Mouse (Mus musculus): ENCODE data around the gene Plekha7. TPM values are rescaled to one million over a fixed set of nuclear protein-coding genes. Genes with fewer than 3 reads are reported as not detected.

Gene Plekha7
- total RNA-seq (2014; fragmentation: Nextera tagmentation): 0.82 and 1.6 TPM in 2 replicates
- total RNA-seq (2017): 0.42 and 0.72 TPM in 2 replicates

DNA sequence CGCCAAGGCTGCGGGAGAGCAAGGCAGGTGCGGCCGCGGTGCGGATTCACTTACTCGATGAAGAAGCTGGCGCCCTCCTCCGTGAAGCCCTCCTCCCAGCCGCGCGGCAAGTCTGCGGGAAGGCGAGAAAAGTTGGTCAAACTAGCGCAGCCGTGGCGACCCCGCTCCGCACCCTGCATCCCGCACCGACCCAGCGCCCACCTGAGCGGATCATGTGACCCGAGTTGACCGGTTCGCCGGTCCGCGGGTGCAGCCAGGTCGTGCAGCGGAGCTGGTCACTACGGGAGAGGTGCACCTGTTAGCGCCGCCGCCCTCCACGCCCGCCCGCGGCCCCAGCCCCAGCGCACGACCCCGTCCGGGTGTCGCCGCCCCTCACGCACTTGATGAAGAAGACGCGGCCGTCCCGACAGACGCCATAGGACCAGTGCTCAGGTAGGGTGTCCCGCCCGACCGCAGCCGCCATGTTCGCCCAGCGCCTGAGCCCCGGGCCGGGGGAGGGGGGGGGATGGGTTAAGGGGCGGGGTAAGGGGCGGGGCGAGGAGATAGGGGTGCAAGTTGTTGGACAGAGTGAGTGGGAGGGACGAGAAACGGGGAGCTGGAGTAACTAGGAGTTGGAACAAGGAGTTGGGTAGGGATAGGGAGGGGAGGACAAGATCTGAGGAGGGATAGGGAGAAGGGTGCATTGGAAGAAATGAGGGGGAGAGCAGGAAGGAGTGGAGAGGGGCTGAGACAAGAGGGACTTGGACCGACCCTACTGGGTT lies at the start of gene Plekha7:
TSS of gene Plekha7 (minus strand) at position 506 of the 761 bp plus-strand sequence.
- ATAC-seq (replicated peaks; ENCODE audit: low FRiP score, low TSS enrichment, poor library complexity, severe bottlenecking): peak; percentile 34

- peak; percentile 64 for ATAC-seq (replicated peaks; ENCODE audit: low FRiP score, low TSS enrichment, poor library complexity, severe bottlenecking)
Measured at GRCm38 (mm10) chr7:116336226-116336625, 28.1 kb upstream of the Plekha7 start.

DNA sequence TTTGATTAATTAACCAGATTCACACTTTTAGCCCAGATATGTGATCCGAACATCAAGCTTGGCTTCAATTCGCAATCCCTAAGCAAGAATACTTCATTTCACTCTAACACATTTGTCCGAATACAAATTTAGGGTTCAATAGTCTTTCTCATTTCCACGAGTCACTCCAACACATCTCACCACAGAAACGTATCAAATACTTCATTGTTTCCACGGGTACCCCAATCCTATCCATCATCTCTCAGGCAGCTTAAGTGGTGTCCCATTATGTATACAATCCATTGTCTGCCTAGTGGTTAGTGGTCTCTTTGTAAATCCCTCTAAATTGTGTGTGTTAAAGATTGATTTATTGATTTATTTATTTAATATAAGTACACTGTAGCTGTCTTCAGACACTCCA lies 27.0 kb upstream of the Plekha7 start:
- ATAC-seq (replicated peaks; ENCODE audit: low FRiP score, low TSS enrichment, poor library complexity, severe bottlenecking): no peak

DNA sequence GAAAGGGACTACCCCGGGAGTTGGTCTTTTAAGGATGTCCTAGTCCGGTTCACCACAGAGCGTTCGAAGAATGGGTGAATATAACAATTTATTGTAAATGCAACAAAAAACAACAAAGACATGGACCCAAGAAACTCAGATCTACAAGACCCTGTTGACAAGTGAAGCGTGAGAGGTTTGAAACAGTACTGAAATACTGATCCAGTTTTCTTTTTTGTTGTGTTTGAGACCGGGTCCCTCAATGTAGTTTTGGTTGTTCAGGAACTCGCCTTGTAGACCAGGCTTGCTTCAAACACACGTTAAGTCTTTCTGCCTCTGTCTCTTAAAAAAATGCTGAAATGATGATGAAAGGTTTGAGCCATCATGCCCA lies 26.5 kb upstream of the Plekha7 start:
- no peak for ATAC-seq (replicated peaks; ENCODE audit: low FRiP score, low TSS enrichment, poor library complexity, severe bottlenecking)

DNA sequence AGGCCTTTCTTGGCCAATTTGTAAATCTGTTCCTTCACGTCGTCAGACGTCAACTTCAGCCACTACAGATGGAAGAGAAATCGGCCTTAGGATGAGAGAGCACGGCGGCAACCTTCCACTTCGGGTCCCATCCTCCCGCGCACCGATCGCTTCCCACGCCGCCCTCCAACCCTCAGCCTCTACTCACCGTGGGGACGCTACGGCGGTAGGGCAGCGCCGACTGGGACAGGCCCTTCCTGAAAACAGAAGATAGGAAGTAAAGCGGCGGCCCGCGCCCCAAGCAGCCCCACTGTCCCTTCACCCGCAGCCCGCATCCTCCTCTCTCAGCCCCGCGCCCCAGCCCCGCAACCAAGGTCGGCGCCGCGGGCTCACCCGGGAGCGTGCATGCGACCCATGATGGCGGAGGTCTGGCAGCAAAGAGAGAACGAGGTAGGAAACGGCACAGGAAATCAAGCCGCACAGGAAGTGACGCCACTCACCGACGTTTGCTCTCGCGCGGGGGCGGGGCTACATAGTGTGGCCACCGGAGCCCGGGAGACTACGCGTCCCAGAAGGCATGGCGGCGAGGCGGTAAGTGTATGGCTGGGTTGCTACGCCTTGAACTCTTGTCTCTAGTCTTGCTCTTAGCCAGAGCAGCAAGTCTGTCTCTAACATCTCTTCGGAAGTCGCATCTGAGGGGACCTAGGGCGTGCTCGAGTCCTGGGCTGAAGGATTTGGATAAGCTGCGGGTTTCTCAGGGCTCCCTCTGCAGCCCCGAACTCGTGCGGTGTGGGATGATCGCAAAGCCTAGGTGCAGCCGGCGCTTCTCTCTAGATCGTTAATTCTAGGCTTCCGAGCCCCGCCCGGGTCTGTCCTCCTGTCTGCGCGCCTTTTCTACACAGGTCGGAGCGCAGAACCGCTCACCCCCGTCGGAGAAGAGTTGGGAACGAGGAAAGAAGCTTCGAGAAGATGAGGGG lies 25.8 kb upstream of the Plekha7 start, which contains the start of gene Rps13:
TSS of gene Rps13 (minus strand) at position 483 of the 956 bp plus-strand sequence.
- ATAC-seq (replicated peaks; ENCODE audit: low FRiP score, low TSS enrichment, poor library complexity, severe bottlenecking): peak; percentile 95

DNA sequence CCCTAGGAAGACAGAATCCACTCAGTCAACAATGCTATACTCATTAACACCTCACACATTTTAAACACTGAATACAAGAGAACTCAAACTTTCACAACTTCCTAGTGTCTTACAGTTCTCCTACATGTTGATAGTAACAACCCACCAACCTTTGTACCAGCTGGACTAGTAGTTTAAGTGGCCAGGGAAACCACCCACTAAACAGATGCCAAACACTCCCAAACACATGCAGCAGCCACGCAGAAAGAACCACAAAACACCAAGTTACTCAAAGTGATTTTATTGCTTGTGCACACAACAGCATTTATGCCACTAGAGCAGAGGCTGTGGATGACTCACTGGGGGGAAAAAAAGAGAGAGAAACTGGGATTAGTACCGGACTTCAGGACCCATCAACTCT lies 23.1 kb upstream of the Plekha7 start:
- ATAC-seq (replicated peaks; ENCODE audit: low FRiP score, low TSS enrichment, poor library complexity, severe bottlenecking): no peak

- no peak for ATAC-seq (replicated peaks; ENCODE audit: low FRiP score, low TSS enrichment, poor library complexity, severe bottlenecking)
Measured at GRCm38 (mm10) chr7:116329858-116330257, 21.7 kb upstream of the Plekha7 start.

- no peak for ATAC-seq (replicated peaks; ENCODE audit: low FRiP score, low TSS enrichment, poor library complexity, severe bottlenecking)
Measured at GRCm38 (mm10) chr7:116328777-116329176, 20.6 kb upstream of the Plekha7 start.

DNA sequence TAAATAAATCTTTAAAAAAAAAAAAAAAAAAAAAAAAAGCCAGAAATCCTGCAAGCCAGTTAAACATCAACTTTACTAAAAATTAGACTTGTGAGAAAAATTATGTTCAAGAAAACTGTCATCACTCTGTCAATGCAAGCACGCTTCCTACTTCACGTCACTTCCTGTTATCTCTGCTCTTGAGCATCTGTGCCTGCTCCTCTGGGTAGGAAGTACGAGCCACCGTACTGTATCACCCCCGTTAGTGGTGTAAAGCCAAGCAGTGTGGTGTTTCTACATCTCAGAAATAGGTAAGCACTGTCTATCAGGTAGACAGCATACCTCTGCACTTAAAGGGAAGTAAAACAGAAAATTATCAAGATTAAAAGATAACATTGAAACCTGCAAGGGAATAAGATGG lies 19.7 kb upstream of the Plekha7 start:
- ATAC-seq (replicated peaks; ENCODE audit: low FRiP score, low TSS enrichment, poor library complexity, severe bottlenecking): no peak

- ATAC-seq (replicated peaks; ENCODE audit: low FRiP score, low TSS enrichment, poor library complexity, severe bottlenecking): peak; percentile 95
Measured at GRCm38 (mm10) chr7:116323331-116323964, 15.3 kb upstream of the Plekha7 start.

DNA sequence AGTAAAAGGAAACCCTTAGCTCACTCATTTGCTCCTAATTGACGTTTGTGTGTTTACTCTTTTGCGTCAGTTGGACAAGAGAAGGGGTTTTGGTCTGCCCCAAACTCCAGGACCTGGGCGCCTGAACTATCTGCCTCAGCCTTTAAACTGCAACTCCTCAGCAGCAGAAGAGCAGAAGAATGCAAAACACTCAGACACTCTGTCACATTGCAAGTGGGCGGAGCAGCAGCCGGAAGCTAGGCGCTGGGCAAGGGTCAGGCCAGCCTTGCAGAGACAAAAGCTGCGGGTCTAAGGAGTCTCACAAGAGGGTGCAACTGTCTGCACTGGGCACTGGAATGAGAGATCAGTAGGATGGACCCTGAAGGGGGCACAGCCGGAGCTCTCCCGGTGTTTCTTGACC lies 1.3 kb upstream of the Plekha7 start:
- ATAC-seq (replicated peaks; ENCODE audit: low FRiP score, low TSS enrichment, poor library complexity, severe bottlenecking): peak; percentile 40

DNA sequence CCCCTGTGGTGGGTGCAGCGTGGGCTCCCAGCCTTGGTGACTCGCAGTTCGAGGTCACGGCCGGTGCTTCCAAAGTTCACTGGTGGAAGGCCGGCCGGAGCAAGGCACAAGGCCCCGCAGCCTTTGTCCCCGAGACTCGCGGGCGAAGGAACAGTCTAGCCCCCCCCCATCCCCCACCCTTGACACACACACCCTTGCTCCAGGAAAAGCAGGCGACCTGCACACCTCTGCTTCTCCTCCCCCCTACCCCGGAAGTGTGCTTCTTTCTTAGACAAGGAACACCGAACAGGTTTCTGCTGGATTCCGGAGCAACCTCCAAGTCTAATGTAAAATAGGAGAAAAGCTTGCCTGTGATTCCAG lies 436 bp upstream of the Plekha7 start:
- ATAC-seq (replicated peaks; ENCODE audit: low FRiP score, low TSS enrichment, poor library complexity, severe bottlenecking): 0 out of 2 replicates have a peak, but pooled peaks have one; percentile 3

GRCm38 (mm10) chr7:116307099-116307870 lies 891 bp downstream of the Plekha7 start:
- peak; percentile 53 for ATAC-seq (replicated peaks; ENCODE audit: low FRiP score, low TSS enrichment, poor library complexity, severe bottlenecking)

- 0 out of 2 replicates have a peak, but pooled peaks have one; percentile 2 for ATAC-seq (replicated peaks; ENCODE audit: low FRiP score, low TSS enrichment, poor library complexity, severe bottlenecking)
Measured at GRCm38 (mm10) chr7:116306601-116307000, 1.6 kb downstream of the Plekha7 start.

DNA sequence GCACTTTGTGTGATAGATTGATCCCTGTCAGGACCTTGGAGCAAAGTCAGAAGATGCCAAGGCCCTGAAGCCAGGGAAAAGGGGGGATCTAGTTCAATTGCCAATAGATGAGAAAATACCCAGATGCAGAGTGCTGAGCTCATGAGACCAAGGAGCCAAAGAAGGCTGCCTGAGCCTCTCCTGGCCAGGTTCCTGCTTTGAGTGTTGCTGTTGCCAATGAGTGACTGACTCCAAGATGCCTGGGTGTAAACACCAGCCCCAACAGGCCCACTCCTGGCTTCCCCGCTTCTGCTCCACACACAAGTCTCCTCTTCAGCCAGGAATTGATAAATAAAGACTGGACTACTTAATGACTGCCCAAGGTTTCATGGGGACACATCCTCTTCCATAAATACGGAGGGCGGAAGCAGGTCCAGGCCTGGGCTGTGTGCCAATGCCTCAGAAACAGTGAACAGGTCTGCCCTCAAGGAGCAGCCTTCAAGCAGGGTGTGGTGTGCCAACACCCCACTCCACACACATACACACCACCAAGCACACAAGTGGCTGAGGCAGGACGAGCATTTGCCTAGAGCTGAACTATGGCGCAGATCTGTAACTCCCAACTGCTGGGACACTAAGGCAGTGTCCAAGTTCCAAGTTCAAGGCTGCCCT lies 6.4 kb downstream of the Plekha7 start:
- ATAC-seq (replicated peaks; ENCODE audit: low FRiP score, low TSS enrichment, poor library complexity, severe bottlenecking): no peak

- ATAC-seq (replicated peaks; ENCODE audit: low FRiP score, low TSS enrichment, poor library complexity, severe bottlenecking): no peak
Measured at GRCm38 (mm10) chr7:116301144-116301543, 7.0 kb downstream of the Plekha7 start.

DNA sequence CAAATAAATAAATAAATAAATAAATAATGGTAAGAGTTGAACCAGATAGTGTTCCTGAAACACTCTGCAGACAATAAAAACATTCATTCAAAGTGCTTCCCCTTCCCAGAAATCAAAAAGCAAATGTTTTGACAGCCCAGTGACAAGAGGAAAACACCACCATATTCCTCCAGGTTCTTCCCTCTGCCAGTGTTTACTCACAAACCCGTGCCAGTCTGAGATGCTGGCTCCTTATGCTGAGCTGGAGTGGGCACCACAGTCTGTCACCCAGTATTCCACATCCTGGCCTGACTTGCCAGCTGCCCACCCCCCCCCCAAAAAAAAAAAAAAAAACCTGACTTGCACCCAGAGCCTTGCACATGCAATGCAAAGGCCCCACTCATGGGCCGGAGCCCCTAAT lies 9.3 kb downstream of the Plekha7 start:
- ATAC-seq (replicated peaks; ENCODE audit: low FRiP score, low TSS enrichment, poor library complexity, severe bottlenecking): no peak

- no peak for ATAC-seq (replicated peaks; ENCODE audit: low FRiP score, low TSS enrichment, poor library complexity, severe bottlenecking)
Measured at GRCm38 (mm10) chr7:116298389-116298788, 9.8 kb downstream of the Plekha7 start.

DNA sequence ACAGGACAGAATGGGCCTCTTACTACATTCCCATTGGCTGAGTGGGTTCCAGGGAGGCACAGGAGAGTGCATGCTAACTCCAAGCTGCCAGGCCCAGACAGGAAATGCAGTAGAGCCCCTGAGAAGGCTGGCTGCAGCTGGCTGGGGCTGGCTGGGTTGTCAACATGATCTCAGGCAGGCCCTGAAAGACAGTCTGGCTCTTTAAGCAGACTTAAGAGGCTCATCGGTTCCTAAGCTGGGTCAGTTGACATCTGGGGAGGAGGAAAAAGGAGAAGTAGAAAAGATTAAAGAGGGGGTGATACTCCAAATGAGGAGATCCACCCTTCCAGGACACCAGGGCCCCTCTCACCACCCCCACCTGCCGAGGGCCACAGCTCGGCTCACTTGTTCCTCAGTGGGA lies 13.2 kb downstream of the Plekha7 start:
- ATAC-seq (replicated peaks; ENCODE audit: low FRiP score, low TSS enrichment, poor library complexity, severe bottlenecking): no peak

Data from megakaryocyte-erythroid progenitor cell, adult 5-6 weeks (primary cell).